Mouse (Mus musculus) midbrain, embryonic 13.5 days (tissue): Measurements from ENCODE around the gene Tbcd. TPM values are rescaled to one million over a fixed set of nuclear protein-coding genes. Genes with fewer than 3 reads are reported as not detected.
"Not testable (repeated sequence)": the region's sequence is repeated elsewhere in the genome, so short reads cannot be mapped to it uniquely, and the experiment has no call there.

Experiments
- ATAC-seq: fragments of 200-750 bp; cut with Nextera tagmentation; 2 replicates; pipeline ENCODE4 v1.8.0; 2017; ENCODE audit warnings: mild to moderate bottlenecking, moderate TSS enrichment, moderate library complexity
- H3K27ac ChIP-seq: fragments of 300-500 bp; sonication (generic); 2 replicates; pipeline ENCODE4 v1.5.1; 2015; ENCODE audit warnings: inconsistent platforms, mild to moderate bottlenecking, moderate library complexity
- H3K27me3 ChIP-seq: fragments of 300-500 bp; sonication (generic); 2 replicates; pipeline ENCODE4 v1.6.1; 2015; ENCODE audit warnings: mild to moderate bottlenecking, inconsistent platforms
- H3K36me3 ChIP-seq: fragments of 300-500 bp; sonication (generic); 2 replicates; pipeline ENCODE4 v1.6.1; 2015; ENCODE audit warnings: mild to moderate bottlenecking, inconsistent platforms
- H3K4me1 ChIP-seq: fragments of 300-500 bp; sonication (generic); replicated peaks from 2 replicates; pipeline ENCODE4 v1.6.1; 2015; ENCODE audit warnings: inconsistent platforms
- H3K4me2 ChIP-seq: fragments of 300-500 bp; sonication (generic); replicated peaks from 2 replicates; pipeline ENCODE4 v1.6.1; 2015; ENCODE audit warnings: moderate library complexity, mild to moderate bottlenecking, inconsistent platforms
- H3K4me3 ChIP-seq: fragments of 300-500 bp; sonication (generic); replicated peaks from 2 replicates; pipeline ENCODE4 v1.5.1; 2015; ENCODE audit warnings: mild to moderate bottlenecking, inconsistent platforms
- H3K9ac ChIP-seq: fragments of 300-500 bp; sonication (generic); replicated peaks from 2 replicates; pipeline ENCODE4 v1.6.1; 2015; ENCODE audit warnings: mild to moderate bottlenecking, inconsistent platforms
- H3K9me3 ChIP-seq: fragments of 300-500 bp; sonication (generic); 2 replicates; pipeline ENCODE4 v1.6.1; 2016; ENCODE audit warnings: mild to moderate bottlenecking, inconsistent platforms
- WGBS: fragments of 180-500 bp; shearing (Covaris S2); methylation state at CpG from one replicate; pipeline ENCODE4 v1.1.7; 2015; 5-methylcytosine and 5-hydroxymethylcytosine counted together
- polyA plus RNA-seq: library from polyadenylated mRNA; unstranded; fragments of >200 nt; fragmentation: Nextera tagmentation; extraction: Ambion mirVana; gene quantifications from 2 replicates; pipeline ENCODE4 v1.2.1, GENCODE M21; 2015

Gene Tbcd
- polyA plus RNA-seq, 1 experiment from 2014 or later, result 56.3 TPM

- WGBS, result 92% methylated on average over 5 of the region's 5 CpGs
- no peak for ATAC-seq
- Histone ChIP-seq H3K9ac (no peak overlapping the region), H3K27me3 (no peaks in the 10 kb centered on the region), H3K27ac (no peak overlapping the region), H3K4me2 (no peak overlapping the region), H3K4me1 (no peaks in the 10 kb centered on the region), H3K9me3 (no peaks in the 10 kb centered on the region), H3K4me3 (no peak overlapping the region), H3K36me3 (peaks cover 4% of the 10 kb centered on the region; the same call in 1 of the 2 replicates)
Measured at GRCm38 (mm10) chr11:121651983-121652382, 200.2 kb downstream of the Tbcd start.

GRCm38 (mm10) chr11:121652547-121653305, 201.0 kb downstream of the Tbcd start:
- Histone ChIP-seq H3K27me3 (no peaks in the 10 kb centered on the region), H3K9ac (no peak overlapping the region), H3K9me3 (no peaks in the 10 kb centered on the region), H3K27ac (no peak overlapping the region), H3K4me3 (no peak overlapping the region), H3K36me3 (peaks cover 4% of the 10 kb centered on the region; the same call in 1 of the 2 replicates), H3K4me2 (no peak overlapping the region), H3K4me1 (no peaks in the 10 kb centered on the region)
- no peak for ATAC-seq
- WGBS, result 54% methylated on average over 10 of the region's 10 CpGs

GRCm38 (mm10) chr11:121653631-121654030, 201.9 kb downstream of the Tbcd start:
- H3K36me3 ChIP-seq, result peaks cover 4% of the 10 kb centered on the region; the same call in 1 of the 2 replicates

GRCm38 (mm10) chr11:121654406-121654945, 202.7 kb downstream of the Tbcd start:
- H3K9ac ChIP-seq, result no peak overlapping the region
- ATAC-seq, result no peak
- H3K9me3 ChIP-seq, result no peaks in the 10 kb centered on the region
- H3K4me2 ChIP-seq, result no peak overlapping the region
- H3K36me3 ChIP-seq, result peaks cover 4% of the 10 kb centered on the region; the same call in 1 of the 2 replicates
- no peaks in the 10 kb centered on the region for H3K4me1 ChIP-seq
- WGBS, result 87% methylated on average over 9 of the region's 9 CpGs
- no peak overlapping the region for H3K4me3 ChIP-seq
- no peaks in the 10 kb centered on the region for H3K27me3 ChIP-seq
- no peak overlapping the region for H3K27ac ChIP-seq

More at GRCm38 (mm10) chr11:121653631-121654030, 201.9 kb downstream of the Tbcd start:
- no peak overlapping the region for H3K4me3 ChIP-seq
- WGBS, result 70% methylated on average over 4 of the region's 4 CpGs
- H3K9ac ChIP-seq, result no peak overlapping the region
- H3K4me1 ChIP-seq, result no peaks in the 10 kb centered on the region
- no peaks in the 10 kb centered on the region for H3K27me3 ChIP-seq
- no peak for ATAC-seq
- no peak overlapping the region for H3K27ac ChIP-seq
- H3K4me2 ChIP-seq, result no peak overlapping the region
- no peaks in the 10 kb centered on the region for H3K9me3 ChIP-seq

- H3K27ac ChIP-seq, result no peak overlapping the region
- H3K4me1 ChIP-seq, result no peaks in the 10 kb centered on the region
- peaks cover 4% of the 10 kb centered on the region; the same call in 1 of the 2 replicates for H3K36me3 ChIP-seq
- H3K9ac ChIP-seq, result no peak overlapping the region
- no peak overlapping the region for H3K4me2 ChIP-seq
- H3K9me3 ChIP-seq, result no peaks in the 10 kb centered on the region
- WGBS, result 84% methylated on average over 6 of the region's 6 CpGs
- no peaks in the 10 kb centered on the region for H3K27me3 ChIP-seq
- ATAC-seq, result no peak
- H3K4me3 ChIP-seq, result no peak overlapping the region
Measured at GRCm38 (mm10) chr11:121655166-121655806, 203.5 kb downstream of the Tbcd start.

GRCm38 (mm10) chr11:121655807-121656511, 204.2 kb downstream of the Tbcd start:
- Histone ChIP-seq H3K36me3 (no peaks in the 10 kb centered on the region), H3K4me2 (no peak overlapping the region), H3K9ac (no peak overlapping the region), H3K9me3 (no peaks in the 10 kb centered on the region), H3K4me3 (no peak overlapping the region), H3K27me3 (no peaks in the 10 kb centered on the region), H3K27ac (no peak overlapping the region), H3K4me1 (no peaks in the 10 kb centered on the region)
- 91% methylated on average over 6 of the region's 6 CpGs for WGBS
- no peak for ATAC-seq

- no peaks in the 10 kb centered on the region for H3K27me3 ChIP-seq
- H3K4me1 ChIP-seq, result no peaks in the 10 kb centered on the region
- no peaks in the 10 kb centered on the region for H3K9me3 ChIP-seq
- no peak overlapping the region for H3K9ac ChIP-seq
- no peak overlapping the region for H3K4me3 ChIP-seq
- H3K4me2 ChIP-seq, result no peak overlapping the region
- no peak for ATAC-seq
- no peaks in the 10 kb centered on the region for H3K36me3 ChIP-seq
- 45% methylated on average over 1 of the region's 1 CpGs for WGBS
- H3K27ac ChIP-seq, result no peak overlapping the region
Measured at GRCm38 (mm10) chr11:121658151-121658550, 206.4 kb downstream of the Tbcd start.

GRCm38 (mm10) chr11:121660604-121661003, 208.9 kb downstream of the Tbcd start:
- not testable (repeated sequence) for H3K4me3 ChIP-seq, H3K4me2 ChIP-seq, H3K27me3 ChIP-seq, ATAC-seq, H3K9me3 ChIP-seq, H3K36me3 ChIP-seq, H3K9ac ChIP-seq, H3K27ac ChIP-seq, H3K4me1 ChIP-seq
- 92% methylated on average over 2 of the region's 2 CpGs for WGBS

GRCm38 (mm10) chr11:121661116-121661515, 209.4 kb downstream of the Tbcd start:
- Histone ChIP-seq H3K9me3 (no peaks in the 10 kb centered on the region), H3K36me3 (0 out of 2 replicates have a peak, but pooled peaks cover 3% of the 10 kb centered on the region), H3K27me3 (no peaks in the 10 kb centered on the region), H3K27ac (no peak overlapping the region), H3K4me3 (no peak overlapping the region), H3K9ac (no peak overlapping the region), H3K4me2 (no peak overlapping the region), H3K4me1 (no peaks in the 10 kb centered on the region)
- 94% methylated on average over 2 of the region's 2 CpGs for WGBS
- no peak for ATAC-seq
